23 mouse cellular contexts compared by ENCODE assay signal in the genomic region with DNA sequence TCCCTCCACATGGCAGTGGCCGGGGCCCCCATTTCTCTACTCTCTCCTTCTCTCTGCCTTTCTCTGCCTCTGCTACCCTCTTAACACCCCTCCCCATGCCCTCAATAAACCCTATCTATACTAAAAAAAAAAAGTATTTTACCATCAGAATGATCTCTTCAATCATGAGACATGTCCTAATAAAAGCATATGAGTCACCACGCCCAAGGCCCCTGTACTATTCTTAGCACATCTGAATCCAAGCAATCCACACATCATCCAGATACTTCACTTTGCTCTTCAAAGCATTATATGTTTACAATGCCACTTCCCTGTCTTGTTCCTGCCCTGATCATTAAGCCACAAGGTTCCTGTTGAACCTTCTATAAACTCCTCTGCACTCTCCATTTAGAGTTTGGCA.
DNase-seq lines count a peak whose midpoint lies in the region; ATAC-seq lines count a peak whose summit lies in the region.
"Had no signal": no experiment of that assay in that cellular context is flagged by ENCODE, and none has a peak within 500 bp of the region (broad histone marks: within the 10 kb centered on the region; RNA-seq: fewer than 3 reads in every experiment).

No protein-coding gene starts in this region.

- no peak for ATAC-seq in monocyte, adult 5-6 weeks (replicated peaks; ENCODE audit: insufficient number of reproducible peaks, low FRiP score, low TSS enrichment, poor library complexity, severe bottlenecking)
- ATAC-seq: forebrain, embryonic 13.5 days; forebrain, embryonic 16.5 days; hindbrain, postnatal 0 days; inflammation-experienced regulatory T-cells, adult 6 months; intestine, embryonic 16.5 days had no signal

- peak; percentile 16 to 72 for DNase-seq in adrenal gland, adult (ENCODE audit: inconsistent age in 2 of 2, low spot score in 1 of 2)
- no peak for DNase-seq in adrenal gland, adult 18-20 months (ENCODE audit: low spot score in 2 of 2)
- peak; percentile 19 for DNase-seq in adrenal gland, postnatal 10 days
- peak; percentile 37 to 45 for DNase-seq in adrenal gland, postnatal 36 days
- DNase-seq in kidney, adult 18-20 months = no peak
- DNase-seq in urinary bladder, postnatal 36 days (ENCODE audit: low spot score in 2 of 2) = no peak
- no peak for DNase-seq in layer of hippocampus, adult 18-20 months (ENCODE audit: low spot score in 2 of 2)
- DNase-seq: B cell, adult 2 months; cerebellum, adult 11 months; cerebellum, adult 2 months; cerebellum, adult 9-11 months; cerebellum, postnatal 25 days; gastrocnemius, postnatal 10 days; gastrocnemius, postnatal 36 days; heart, adult 2 months; heart, postnatal 14 days; heart, postnatal 4 days had no signal

Comparison
In these comparisons a context has a peak if more than half of its experiments do, and no peak if none do; other contexts are left out.
1. DNase-seq: peak in adrenal gland, adult (2 of 2), adrenal gland, postnatal 10 days (single experiment) and adrenal gland, postnatal 36 days (2 of 2); none in adrenal gland, adult 18-20 months (0 of 2), kidney, adult 18-20 months (single experiment), urinary bladder, postnatal 36 days (0 of 2) and layer of hippocampus, adult 18-20 months (0 of 2).